ENCODE assay signal across 9 mouse cellular contexts in genomic region chr4:134760793-134761201, GRCm38 (mm10). TPM values are rescaled to one million over a fixed set of nuclear protein-coding genes. Genes with fewer than 3 reads are reported as not detected.
DNase-seq lines count a peak whose midpoint lies in the region; ATAC-seq lines count a peak whose summit lies in the region.
"Had no signal": no experiment of that assay in that cellular context is flagged by ENCODE, and none has a peak within 500 bp of the region (broad histone marks: within the 10 kb centered on the region; RNA-seq: fewer than 3 reads in every experiment).

No protein-coding gene starts in this region.

- H3K4me1 ChIP-seq in kidney, embryonic 14.5 days (ENCODE audit: control insufficient read depth, insufficient read depth, low read length) = peaks cover 50% of the 10 kb centered on the region

- peak; percentile 80 for DNase-seq in 3T3-L1 (ENCODE audit: low read depth, low spot score)
- peak; percentile 86 for DNase-seq in adipocyte (ENCODE audit: low spot score)
- peak; percentile 99 for DNase-seq in heart, adult 11 months
- peak; percentile 94 for DNase-seq in lung, postnatal 36 days
- DNase-seq in right cerebral cortex, adult 2 months (ENCODE audit: low spot score in 2 of 2) = no peak
- DNase-seq in left cerebral cortex, postnatal 14 days (ENCODE audit: low spot score in 2 of 2) = no peak
- no peak for DNase-seq in thymus, postnatal 4 days

- intact Hi-C loops in left cerebral cortex, postnatal 14 days (cut with DNase I) = no loop called here

- no peak overlapping the region for H3K4me3 ChIP-seq in kidney, embryonic 14.5 days (ENCODE audit: low read length)
- H3K4me3 ChIP-seq: limb, embryonic 12.5 days had no signal

- H3K9ac ChIP-seq in kidney, embryonic 14.5 days (ENCODE audit: low read depth, low read length) = no peak overlapping the region
- H3K9ac ChIP-seq: limb, embryonic 12.5 days had no signal

- ATAC-seq in kidney, embryonic 14.5 days (ENCODE audit: low FRiP score, low TSS enrichment) = peak; percentile 26; the same call in 1 of the 2 replicates

- H3K4me2 ChIP-seq in kidney, embryonic 14.5 days (replicated peaks; ENCODE audit: low read depth, low read length) = peak overlapping the region; percentile 13; the same call in 1 of the 2 replicates
- H3K4me2 ChIP-seq: limb, embryonic 12.5 days had no signal

- H3K36me3 ChIP-seq in kidney, embryonic 14.5 days (ENCODE audit: control insufficient read depth, insufficient read depth, low read length) = no peaks in the 10 kb centered on the region

- no peaks in the 10 kb centered on the region for H3K27me3 ChIP-seq in kidney, embryonic 14.5 days (ENCODE audit: control insufficient read depth, insufficient read depth, low read length)
- H3K27me3 ChIP-seq: limb, embryonic 12.5 days had no signal

- no peaks in the 10 kb centered on the region for H3K9me3 ChIP-seq in kidney, embryonic 14.5 days (ENCODE audit: control insufficient read depth, low read length)
- H3K9me3 ChIP-seq: limb, embryonic 12.5 days had no signal

- WGBS in kidney, embryonic 14.5 days = 29% methylated on average over 9 of the region's 9 CpGs

- H3K27ac ChIP-seq in kidney, embryonic 14.5 days (ENCODE audit: low read depth, low read length) = peak overlapping the region; percentile 47; the same call in 1 of the 2 replicates
- H3K27ac ChIP-seq: limb, embryonic 12.5 days had no signal

RNA-seq across cellular contexts. Expression of gene Ldlrap1, which starts 7.0 kb away (rescaled TPM):
- 10.7 and 19.9 TPM in 2 replicates for polyA plus RNA-seq in kidney, embryonic 14.5 days (2014; fragmentation: Nextera tagmentation; extraction: Ambion mirVana)
- total RNA-seq in left cerebral cortex, postnatal 14 days (2021) = 1 to 10 TPM; 3.5 to 4.7 TPM

RNA-seq across cellular contexts. Expression of gene Man1c1, which starts 56.7 kb away (rescaled TPM):
- 3.8 and 5.3 TPM in 2 replicates for polyA plus RNA-seq in kidney, embryonic 14.5 days (2014; fragmentation: Nextera tagmentation; extraction: Ambion mirVana)
- total RNA-seq in left cerebral cortex, postnatal 14 days (2021) = 10 to 100 TPM; 33.7 to 38.0 TPM

Comparison
In these comparisons a context has a peak if more than half of its experiments do, and no peak if none do; other contexts are left out.
1. DNase-seq: peak in 3T3-L1 (single experiment), adipocyte (single experiment), heart, adult 11 months (single experiment) and lung, postnatal 36 days (single experiment); none in right cerebral cortex, adult 2 months (0 of 2), left cerebral cortex, postnatal 14 days (0 of 2) and thymus, postnatal 4 days (single experiment).